Mouse (Mus musculus) frontal cortex, postnatal 36 days (tissue): ENCODE measurements around the gene Palm.

Experiments
- DNase-seq, 2 experiments: peaks; one replicate each; pipeline ENCODE4 v3.0.0; 2022; ENCODE audit warnings: low spot score in 2 of 2

Palm gene

GRCm38 (mm10) chr10:79855558-79856184 lies 62.3 kb downstream of the Palm start:
- DNase-seq: no peak

DNA sequence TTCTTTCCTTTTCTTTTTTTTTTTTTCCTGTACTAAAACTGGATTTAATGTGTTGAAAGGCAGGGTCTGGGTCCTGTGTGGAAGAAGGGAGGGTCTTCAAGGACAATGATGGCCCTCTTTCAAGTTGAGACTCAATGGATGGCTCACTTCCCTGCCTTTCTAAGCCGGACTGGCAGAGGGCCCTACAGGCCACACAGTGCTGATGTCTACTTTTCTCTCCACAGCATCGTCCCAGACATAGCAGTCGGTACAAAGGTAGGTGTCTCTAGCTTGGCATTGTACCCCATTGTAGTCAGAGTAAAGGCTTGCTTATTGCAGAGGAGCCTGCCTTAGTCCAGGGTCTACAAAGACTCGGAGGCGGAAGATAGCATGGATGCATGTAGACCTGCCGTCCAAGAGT lies 62.9 kb downstream of the Palm start:
- no peak for DNase-seq

DNA sequence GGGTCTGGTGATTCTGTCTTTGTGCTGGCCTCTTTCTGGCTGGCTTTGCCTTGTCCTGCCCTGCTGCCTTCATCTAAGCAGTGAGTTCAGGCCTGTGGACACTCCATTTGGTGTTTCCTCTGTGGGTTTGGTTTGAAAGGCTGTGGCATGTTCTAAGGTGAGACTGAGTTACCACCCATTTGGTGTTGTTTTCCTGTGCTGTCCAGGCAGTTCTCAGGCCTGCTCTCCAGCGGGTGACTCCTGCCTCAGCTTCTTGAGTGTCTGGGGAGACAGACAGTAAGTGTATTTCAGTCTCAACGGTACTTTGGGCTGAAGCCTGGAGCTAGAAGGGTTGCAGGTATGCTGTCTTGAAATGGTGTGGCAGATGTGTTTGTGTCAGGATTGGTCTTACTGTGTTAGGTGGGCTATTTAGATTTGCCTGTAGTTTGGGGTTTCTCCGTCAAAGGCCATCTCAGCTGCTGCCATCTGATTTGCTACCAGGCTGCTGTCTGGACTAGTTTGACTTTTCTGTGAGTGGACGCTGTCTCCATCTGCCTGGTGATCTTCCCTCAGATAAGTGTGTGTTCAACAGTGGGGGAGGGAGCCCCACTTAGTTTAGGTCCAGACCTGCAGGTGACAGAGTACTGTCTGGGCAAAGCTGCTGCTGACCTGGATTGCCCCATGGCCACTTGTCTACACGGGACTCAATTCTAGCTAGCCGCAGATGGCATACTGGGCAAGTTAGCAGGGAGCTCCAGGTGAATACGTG lies 63.5 kb downstream of the Palm start:
- no peak for DNase-seq

DNA sequence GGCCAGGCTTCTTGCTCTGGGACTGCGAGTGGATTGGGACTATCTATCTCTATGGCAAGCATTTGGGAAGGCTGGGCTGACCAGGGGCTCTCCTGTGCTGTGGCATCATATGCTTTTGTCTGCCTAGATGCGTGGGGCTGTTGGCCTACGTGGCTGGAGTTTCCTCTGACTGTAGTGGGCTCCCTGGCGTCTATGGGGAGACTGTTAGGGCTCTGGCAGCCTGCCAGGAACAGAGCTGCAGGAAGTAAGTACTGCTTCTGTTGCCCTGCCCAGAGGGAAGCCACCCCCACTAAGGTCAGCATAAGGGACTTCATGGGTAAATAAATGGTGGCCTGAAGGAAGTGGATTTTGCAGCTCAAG lies 64.1 kb downstream of the Palm start:
- no peak for DNase-seq

DNA sequence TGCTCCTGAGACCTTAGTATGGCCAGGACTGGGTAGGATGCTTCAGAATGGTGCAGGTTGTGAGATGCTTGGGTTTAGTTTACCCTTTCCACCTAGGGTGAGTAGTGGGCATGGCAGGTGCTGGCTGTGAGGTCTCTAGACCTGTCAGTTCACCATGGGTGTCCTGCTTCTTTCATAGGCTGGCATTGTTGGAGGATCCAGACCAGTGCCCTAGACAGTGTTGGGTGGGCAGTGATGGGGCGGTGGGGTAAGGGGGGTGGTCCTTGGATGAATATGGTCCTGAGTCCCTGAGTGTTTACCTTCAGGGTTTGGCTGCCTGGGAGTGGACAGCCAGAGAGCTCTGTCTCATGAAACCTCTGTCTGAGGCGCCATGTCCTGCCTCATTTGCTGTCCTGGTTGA lies 64.5 kb downstream of the Palm start:
- no peak for DNase-seq

GRCm38 (mm10) chr10:79858416-79859074 lies 65.2 kb downstream of the Palm start:
- DNase-seq: peak; percentile 70 to 73

- DNase-seq: no peak
Observed at GRCm38 (mm10) chr10:79859116-79859515, 65.7 kb downstream of the Palm start.

DNA sequence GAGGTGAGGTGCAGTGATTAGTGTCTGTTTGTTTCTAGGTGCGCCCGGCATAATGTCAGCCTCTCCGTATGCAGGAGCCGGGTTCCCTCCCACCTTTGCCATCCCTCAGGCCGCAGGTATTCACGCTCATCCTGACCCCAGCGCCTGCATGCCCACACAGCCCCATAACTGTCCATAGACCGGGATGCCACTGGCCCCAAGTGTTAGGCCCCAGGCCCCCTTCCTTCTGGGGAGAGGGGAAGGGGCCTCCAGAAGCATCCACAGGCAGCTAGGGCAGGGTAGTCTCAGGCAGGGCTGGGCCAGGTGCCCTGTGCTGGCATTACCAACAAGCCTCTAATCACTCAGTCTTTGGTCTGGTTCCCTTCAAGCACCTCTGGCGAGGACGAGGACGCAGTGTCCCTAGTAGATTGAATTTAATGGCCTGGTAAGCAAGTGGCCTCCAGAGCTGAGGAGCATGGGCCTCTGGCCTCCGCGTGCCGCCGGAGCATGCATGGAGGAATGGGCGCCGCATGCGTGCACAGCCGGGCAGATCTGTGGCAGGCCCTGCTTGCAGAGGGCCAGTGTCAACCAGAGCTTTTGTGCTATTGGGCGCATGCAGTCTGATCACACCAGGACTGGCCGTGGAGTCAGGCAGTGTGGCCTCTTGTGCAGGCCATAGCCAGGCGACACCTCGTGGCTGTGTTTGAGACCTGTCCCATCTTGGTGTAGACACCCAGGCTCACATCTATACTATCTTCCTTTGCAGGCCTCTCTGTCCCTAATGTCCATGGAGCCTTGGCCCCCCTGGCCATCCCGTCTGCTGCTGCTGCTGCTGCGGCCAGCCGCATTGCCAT lies 66.9 kb downstream of the Palm start:
- no peak for DNase-seq

GRCm38 (mm10) chr10:79861230-79862048 lies 68.1 kb downstream of the Palm start:
- no peak for DNase-seq

DNA sequence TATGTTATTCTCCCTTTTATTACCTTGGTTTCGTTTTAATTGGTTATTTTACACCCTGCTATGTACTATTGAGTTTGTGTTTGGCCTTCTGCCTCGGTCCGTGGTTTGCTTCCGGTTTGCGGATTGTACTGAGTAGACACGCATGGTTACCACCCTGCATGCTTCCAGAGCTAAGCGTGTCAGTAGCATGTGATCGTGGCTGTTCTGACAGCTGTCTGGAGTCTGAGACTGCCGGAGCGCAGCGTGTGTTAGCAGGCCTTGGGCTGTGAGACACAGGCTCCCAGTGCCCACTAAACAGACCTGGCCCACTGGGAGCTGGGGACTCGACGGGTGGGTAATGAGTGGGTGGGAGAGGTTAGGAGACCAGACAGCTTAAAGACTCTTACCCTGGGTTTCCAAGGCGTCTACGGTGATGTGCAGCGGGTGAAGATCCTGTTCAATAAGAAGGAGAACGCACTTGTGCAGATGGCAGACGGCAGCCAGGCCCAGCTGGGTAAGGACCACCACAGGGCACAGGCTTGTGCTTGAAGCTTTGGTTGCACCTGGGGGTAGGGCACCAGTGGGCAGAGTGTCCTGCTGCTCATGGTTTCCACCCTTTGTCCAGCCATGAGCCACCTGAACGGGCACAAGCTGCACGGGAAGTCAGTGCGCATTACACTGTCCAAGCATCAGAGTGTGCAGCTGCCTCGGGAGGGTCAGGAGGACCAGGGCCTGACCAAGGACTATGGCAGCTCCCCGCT lies 68.8 kb downstream of the Palm start:
- no peak for DNase-seq

GRCm38 (mm10) chr10:79862925-79863324 lies 69.6 kb downstream of the Palm start:
- no peak for DNase-seq

- DNase-seq: no peak
Observed at GRCm38 (mm10) chr10:79864351-79865188, 71.2 kb downstream of the Palm start.

- DNase-seq: no peak
Observed at GRCm38 (mm10) chr10:79865189-79865601, 71.8 kb downstream of the Palm start.

GRCm38 (mm10) chr10:79865801-79866295 lies 72.5 kb downstream of the Palm start:
- DNase-seq: no peak

- DNase-seq: no peak
Observed at GRCm38 (mm10) chr10:79866601-79867000, 73.2 kb downstream of the Palm start.
